Mouse (Mus musculus): Measurements from ENCODE around the gene Pxk. TPM values are rescaled to one million over a fixed set of nuclear protein-coding genes. Genes with fewer than 3 reads are reported as not detected.

Gene Pxk
- 10 to 100 TPM; 11.4 to 14.9 (median 12.6) TPM for total RNA-seq (2022)

DNA sequence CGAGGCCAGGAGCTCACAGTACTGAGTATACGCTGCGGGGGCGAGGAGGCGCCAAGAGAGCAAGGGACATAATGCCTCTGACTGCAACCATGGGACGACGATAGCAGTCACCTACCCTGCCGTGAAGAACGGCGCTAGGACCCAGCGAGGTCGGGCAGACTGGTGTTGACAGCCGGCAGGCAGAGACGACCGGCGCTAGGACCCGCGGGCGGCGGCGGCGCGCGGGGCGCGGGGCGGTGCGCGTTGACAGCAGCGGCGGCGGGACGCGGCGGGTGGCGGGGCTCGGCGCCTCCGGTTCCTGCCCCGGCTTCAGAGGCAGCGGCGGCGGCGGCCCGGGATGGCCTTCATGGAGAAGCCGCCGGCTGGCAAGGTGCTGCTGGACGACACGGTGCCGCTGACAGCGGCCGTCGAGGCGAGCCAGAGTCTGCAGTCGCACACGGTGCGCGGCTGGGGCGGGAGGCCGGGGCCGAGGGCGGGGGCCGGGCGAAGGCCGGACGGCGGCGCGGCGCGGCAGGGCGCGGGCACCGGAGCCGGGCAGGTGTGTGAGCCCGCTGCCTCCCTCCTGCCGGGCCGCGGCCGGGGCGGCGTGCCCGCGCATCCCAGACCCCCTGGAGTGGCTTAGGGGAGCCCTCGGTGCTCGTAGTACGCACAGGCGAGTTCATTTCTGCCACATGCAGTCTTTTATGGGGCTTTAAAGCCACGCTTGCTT is at the start of gene Pxk:
Gene Pxk (plus strand): TSS at position 234 of the 709 bp plus-strand sequence.
- DNase-seq (ENCODE audit: low spot score in 2 of 2), result peak; percentile 81 to 85

DNA sequence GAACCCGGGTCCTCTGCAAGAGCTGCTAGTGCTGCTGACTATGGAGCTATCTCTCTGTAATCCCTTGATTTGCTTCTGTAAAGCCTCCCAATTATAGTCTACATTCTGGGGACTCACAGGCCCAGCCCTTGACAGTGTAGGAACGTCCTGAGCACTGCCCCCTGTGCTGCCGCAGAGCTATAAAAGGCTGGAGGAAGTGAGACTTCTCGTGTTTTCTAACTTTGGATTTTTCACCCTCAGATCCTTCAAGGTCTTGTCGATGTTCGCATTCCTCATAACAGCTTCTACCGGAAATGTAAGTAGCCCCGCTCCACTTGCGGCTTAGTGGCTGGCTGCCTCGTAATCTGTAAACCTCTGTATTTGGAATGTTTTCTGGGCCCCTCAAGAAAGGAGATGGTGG is 48.7 kb upstream of the Pxk start:
- DNase-seq (ENCODE audit: low spot score in 2 of 2), result no peak

DNA sequence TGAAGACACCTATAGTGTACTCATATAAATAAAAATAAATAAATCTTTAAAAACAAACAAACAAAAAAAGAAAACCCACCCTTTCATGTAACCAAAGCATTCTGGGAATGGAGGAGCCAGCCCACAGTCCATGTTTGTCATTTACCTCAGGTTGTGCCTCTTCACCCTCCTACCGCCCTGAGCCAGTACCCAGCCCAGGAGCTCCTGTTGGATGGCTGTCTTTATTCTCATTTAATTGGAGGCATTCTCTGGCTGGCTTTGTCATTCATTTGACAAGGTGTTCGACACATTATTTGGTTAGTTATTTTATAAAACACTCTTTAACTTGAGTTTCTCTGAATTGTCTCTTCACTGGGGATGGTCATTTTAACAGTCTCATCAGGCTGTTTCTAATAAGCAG is 46.1 kb upstream of the Pxk start:
- DNase-seq (ENCODE audit: low spot score in 2 of 2), result no peak

DNA sequence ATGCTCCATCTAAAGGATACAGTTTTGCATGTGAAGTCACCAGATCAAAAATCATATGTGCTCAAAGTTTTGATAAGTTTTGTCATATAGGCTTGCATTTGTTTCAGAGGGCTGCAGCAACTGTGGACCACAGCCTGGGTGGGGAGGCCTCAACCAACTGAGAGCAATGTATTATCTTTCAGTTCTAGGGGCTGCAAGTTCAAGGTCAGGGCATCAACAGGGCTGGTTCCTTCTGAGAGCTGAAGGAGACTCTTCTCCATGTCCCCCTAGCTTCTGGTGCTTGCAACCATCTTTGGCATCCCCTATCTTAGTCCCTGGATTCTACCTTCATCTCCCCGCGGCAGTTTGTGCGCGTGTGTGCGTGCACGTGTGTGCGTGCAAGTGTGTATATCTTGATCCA is 45.4 kb upstream of the Pxk start:
- DNase-seq (ENCODE audit: low spot score in 2 of 2), result no peak

DNA sequence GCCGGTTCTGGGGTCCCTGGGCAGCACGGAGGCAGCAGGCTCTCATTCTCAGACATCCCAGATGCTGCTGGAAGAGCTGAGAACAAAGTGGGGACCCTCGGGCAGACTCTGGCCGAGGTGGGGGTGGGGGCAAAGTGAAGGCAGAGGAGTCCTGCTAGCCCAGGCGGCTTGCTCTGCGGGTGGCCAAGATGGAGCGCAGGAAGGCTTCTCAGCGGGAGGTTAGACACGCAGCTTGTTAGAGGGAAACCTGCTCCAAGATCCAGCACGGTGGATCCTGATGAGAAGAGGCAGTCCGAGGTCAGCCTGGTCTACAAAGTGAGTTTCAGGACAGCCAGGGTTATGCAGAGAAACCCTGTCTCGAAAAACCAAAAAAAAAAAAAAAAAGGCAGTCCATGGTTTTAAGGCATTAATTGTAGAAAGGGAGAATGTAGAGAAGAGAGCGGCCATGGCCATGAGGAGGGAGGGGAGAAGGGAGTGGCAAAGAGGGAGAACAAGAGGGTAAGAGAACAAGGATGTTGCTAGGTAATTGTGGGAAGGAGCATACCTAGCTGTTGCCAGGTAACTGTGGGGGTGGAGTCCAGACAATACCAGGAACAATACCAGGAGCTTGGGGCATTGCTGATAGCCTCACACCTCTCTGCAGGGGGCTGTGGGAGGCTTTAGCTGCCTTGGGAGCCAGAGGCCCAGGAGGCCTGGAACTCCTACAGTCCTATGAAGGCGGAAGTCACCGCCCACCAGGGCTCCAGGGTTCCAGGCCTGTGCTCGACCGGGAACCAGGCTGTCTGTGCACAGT is 43.5 kb upstream of the Pxk start:
- DNase-seq (ENCODE audit: low spot score in 2 of 2), result no peak

DNA sequence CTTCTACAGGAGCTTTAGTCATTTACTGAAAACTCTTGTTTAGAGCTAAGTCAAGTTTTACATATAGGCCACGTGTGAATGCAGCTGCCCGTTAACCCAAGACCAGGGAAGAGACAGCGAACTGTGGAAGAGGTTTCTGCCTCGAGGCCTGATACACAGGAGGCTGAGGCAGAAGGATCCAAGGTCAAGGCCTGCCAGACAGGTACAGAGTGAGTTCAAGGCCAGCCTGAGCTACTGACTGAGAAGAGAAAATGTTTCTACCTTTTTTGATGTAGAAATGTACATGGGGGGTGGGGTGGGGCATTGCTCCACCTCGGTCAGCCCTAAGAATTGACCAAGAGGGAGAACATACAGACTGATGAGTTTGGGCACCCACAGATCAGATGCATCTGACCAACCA is 41.9 kb upstream of the Pxk start:
- no peak for DNase-seq (ENCODE audit: low spot score in 2 of 2)

DNA sequence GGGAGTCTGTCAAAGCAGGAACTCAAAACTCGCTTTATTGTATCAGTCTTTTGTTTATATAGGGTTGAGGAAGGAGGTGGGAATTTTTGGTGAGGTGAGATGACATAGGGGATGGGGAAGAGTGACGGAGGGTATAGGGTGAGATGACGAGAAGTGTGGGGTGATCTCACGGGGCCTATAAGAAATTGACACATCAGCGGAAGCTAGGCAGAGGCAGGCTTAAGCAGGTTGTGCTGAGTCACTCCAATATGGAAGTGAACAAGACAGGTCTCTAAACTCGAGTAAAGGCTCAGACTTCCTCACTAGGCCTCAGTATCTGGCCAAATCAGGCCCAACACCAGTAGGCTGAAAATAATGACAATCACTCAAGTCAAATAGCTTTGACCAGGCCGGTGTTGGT is 38.1 kb upstream of the Pxk start:
- no peak for DNase-seq (ENCODE audit: low spot score in 2 of 2)

DNA sequence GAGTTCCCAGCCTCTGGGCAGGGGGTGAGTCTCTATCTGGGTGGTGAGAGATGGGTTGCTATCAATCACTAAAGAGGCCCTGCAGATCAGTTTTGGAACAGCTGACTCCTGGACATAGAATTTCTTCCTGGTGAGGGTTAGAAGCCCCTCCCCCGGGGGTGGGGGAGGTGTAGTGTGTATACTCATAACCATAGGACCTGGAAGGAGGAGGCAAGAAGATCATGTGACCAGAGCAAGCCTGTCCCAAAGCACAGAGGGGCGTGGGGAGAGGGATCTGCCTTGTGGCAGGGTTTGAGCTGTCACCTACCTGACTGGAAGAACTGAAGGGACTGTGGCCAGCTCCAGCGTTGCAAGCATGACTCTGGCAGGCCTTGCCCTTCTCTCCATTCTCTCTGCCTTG is 35.9 kb upstream of the Pxk start:
- no peak for DNase-seq (ENCODE audit: low spot score in 2 of 2)

DNA sequence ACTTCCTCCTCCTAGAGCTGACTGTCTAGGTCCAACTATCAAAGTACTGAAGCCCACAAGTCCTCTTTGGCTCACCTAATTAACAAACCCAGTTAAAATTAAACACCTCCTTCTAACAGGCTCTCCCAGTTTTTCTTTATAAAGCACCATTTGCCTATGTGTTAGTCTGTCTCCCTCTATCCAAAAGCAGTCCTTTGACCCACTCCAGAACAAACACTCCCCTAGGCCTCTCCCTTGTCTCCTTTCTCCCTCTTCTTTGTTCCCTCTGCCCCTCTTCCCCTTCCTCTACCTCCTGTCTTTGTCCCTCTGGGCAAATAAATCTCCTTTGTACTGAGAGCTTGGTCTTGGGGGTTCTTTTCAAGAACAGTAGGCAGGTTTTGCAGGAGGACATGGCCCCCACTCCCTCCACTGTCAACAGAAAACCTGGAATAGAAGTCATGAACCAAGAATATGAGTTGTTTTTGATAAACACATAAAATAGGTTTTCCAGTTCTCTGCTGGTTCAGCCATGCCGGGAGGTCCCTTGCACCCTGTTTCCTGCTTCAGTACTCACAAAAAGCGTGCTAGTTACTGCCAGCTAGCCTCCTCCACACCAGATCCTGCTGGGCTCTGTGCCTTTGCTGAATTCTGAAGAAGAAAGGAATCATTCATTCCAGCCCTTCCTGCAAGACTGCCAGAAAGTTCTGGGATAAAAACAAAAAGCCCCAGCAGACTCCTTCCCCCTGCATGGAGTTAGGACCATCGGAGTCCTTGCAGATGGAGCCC is 35.3 kb upstream of the Pxk start:
- DNase-seq (ENCODE audit: low spot score in 2 of 2), result no peak

DNA sequence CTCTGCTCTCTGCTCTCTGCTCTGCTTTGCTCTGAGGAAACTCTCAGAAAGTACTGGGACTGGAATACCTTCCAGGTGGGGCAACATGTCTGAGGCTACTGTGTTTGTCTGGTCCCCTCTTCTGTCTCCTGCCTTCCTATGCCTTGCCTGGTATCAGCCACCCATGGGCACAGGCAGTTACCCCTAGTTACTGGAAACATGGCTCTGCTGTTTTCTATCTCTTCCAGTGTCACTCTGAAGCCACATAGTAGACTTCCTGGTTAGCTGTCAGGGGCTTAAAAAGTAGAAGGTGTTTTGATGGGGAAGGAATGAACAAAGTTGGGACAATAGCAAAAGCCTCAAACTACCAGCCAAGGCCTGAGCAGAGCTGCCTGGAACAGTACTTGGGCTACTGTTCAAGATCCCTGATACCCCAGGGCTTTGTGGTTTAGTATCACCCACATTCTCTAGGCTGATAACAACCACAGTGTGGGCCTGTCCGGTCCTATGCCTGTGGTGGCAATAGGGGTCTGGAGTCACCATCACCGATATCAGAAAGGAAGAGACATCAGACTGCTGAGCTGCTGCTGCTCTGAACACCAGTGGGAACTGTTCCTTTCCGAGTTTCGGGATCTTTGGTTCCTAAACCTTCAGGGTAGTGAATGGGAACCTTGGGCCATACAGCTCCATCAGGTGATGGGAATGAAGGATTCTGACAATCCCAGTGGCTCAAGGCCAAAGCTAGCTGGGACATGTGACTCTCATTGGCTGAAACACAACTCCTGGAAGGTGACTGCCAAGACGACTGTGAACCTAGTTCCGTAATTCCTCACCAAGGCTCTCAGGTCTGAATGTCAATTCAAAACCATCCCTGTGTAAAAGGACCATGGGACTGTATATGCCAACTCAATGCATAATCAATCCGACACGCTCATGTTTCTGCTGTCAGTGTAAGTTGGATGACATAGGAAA is 33.9 kb upstream of the Pxk start:
- no peak for DNase-seq (ENCODE audit: low spot score in 2 of 2)

DNA sequence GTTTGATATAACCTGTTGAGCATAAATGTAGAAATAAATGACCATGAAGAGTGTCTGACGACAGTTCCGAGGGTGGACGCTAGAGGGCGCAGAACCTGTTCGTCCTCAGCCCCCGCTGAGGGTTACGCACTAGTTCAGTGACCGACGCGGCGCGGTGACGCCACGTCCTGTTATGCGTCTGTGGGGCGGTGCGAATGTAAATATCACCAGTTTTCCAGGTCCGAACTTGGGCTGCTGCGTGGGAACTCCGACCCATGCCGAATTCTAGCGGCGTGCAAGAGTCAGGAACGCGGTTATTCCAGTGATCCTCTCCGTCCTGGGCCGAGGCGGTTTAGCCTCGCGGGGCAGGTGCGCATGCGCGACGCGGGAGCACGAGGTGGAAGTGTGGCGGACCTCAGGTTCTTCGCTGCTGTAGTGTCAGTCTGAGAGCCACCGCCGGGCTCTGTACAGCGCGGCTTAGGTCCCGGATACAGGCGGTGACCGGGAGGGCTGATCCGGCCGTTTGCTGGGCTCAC is 17.8 kb upstream of the Pxk start, which contains the start of gene Rpp14:
Gene Rpp14 (plus strand): TSS at position 203 of the 515 bp plus-strand sequence.
- peak; percentile 89 to 91 for DNase-seq (ENCODE audit: low spot score in 2 of 2)

DNA sequence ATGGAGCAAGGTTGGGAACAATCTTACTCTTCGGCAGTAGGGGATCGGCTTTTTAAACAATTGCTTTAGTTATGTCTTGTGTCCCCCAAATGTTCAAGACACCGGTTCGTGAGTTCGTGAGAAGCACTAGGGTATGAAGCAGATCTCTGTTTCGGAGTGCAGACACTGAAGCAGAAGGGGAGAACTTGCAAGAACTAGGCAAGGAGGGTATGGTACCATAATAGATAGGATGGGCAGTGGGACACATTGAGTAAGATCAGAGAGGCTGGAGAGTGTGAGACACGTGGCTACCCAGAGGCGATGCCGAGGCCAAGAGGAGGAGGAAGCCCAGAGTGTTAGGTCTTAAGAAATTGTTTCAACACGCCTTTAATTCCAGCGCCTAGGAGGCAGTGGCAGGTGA is 17.3 kb upstream of the Pxk start:
- no peak for DNase-seq (ENCODE audit: low spot score in 2 of 2)

DNA sequence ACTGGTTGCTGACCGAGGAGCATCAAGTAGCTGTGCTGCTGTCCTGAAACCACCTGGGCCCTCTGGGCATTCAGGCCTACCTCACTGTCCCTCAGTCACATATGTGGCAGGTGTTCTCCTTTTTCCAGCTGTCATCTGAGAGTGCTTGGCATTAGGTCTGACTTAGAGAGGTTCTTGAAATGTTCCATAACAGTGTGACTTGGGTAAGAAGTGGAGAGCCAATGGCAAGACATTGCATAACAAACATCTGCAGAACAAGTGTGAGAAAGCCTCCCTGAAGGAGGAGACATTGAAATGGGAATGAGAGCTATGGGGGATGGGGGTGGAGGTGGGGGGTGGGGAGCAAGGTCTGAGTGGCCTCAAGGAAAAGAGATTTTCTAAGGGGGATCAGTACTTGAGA is 15.1 kb upstream of the Pxk start:
- no peak for DNase-seq (ENCODE audit: low spot score in 2 of 2)

DNA sequence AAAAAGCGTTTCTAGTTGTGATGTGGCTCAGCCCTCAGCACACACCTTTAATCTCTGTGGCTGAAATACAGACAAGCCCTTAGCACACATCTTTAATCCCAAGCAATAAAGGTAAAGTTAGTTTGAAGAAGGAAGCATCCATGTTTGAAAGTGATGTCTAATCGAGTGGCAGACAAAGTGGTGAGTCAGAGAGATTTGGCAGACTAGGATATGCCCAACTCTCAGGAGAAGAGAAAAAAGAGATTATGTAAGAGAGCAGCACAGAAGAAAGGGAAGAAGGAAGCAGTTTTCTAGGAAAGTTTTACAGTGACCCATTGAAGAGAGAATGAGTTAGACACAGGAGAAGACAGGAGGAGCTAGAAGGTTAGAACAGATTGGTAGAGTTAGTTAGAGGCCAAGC is 9.0 kb upstream of the Pxk start:
- DNase-seq (ENCODE audit: low spot score in 2 of 2), result no peak

DNA sequence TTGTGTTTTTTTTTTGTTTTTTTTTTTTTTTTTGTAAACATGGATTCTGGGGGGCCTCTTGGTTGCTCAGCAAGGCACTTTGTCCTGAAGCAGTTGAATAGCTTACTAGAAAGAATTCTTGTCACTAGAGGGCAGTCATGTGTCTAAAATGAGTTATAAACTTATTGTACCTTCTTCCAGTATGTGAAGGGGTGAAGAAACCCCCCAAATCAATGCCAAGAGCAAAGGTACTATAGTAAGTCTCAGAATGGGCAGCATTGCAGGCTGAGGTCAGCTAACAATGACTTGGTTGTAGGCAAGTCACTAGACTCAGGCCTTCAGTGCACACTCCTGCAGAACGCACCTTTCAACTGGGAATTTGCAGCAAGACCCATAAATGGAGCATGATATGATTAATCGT is 5.4 kb upstream of the Pxk start:
- DNase-seq (ENCODE audit: low spot score in 2 of 2), result no peak

DNA sequence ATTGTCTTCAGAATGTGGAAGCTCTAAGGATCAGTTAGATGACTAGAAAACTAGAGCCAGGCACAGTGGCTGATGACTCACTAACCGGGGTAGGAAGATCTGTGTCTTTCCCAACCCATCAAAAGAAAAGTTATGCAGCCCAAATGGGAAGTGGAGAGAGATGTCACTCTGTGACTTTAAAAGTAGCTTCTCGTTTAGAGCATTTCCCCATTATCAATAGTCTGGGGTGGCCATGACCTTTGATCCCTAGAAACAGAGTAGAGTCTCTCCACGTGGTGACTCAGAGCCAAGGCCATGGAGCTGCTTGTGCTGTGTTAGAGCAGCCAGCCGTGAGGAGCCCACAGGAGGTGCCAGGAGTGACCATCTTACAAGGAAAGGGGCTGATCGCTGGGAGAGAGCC is 4.6 kb upstream of the Pxk start:
- DNase-seq (ENCODE audit: low spot score in 2 of 2), result no peak

DNA sequence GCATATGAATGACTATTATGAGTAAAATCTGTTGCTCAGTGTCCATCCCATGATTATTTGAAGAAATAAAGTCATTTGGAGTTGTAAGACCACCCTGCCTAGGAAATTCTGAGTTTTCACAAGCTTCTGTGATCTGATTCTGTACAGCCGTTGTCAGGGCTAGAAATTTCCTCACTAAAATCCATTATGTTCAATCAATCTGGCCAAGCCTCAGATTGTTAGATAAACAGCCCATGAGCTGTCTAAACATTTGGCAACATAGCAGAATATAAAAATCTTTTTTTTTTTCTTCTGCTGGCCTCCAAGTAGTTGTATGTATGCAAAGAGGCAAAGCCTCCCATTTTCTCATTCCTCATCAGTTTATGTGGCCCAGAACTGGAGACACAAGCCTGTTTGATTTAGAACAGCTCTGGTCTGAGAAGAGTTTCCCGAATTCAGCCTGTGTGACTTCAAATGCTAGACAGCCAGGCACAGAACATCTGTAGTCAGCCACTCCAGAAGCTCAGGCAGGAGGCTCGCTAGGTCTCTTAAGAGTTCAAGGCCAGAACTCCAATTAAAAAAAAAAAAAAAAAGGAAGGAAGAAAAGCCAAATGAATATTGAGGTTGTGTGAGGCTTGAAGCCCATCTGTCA is 3.0 kb upstream of the Pxk start:
- DNase-seq (ENCODE audit: low spot score in 2 of 2), result no peak

DNA sequence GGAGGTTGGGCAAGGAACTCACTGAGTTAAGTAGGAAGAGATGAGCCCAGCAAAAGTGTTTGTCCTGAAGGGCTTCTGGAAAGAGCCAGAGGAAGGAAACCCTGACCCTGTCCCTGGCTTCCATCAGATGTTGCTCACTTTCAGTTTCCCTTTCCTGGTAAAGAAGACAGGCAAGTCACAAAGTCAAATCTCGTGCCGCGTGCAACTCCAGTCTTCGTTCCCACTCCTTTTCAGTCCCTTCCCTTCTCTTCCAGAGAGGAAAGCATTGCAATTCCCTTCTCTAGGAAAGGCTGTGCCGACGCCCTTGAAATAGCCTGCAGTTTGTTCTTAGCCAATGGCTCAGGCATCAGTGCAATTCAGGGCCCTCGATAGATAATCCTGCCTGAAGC is 2.5 kb upstream of the Pxk start:
- no peak for DNase-seq (ENCODE audit: low spot score in 2 of 2)

DNA sequence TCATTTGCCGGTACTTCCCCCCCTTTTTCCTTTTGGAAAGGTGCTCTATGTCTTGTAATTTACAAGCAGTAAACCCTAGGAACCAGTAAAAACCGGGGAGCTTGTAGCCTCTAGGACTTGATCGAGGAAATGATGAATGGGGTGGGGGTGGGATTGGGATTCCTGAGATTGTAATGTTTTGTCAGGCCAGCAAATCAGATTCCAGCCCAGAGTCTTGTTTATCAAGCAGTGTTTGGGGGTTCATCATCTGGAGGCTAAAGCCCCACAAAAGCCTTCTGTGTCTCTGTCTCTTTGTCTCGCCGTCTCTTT is 630 bp downstream of the Pxk start:
- DNase-seq (ENCODE audit: low spot score in 2 of 2), result no peak

DNA sequence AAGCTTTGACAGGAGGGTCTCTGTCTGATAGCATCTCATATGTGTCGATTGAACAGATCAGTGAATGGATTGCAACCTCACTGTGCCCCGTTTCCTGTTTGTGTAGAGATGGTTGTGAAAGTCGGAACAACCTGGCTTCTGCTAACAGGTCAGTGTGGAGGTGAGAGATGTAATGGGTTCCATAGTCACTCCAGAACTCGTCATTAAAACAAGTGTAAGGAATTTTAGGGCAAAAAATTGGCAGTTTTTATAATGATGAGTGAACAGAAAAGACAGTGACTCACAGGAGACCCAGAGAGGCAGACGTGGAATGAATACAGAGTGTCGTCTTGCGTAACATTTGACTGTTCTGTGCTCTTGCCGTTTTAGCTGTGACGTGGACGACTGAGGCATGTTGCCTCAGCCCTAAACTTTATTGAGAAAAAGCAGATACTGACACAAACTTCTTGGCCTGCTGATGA is 1.6 kb downstream of the Pxk start:
- DNase-seq (ENCODE audit: low spot score in 2 of 2), result no peak

DNA sequence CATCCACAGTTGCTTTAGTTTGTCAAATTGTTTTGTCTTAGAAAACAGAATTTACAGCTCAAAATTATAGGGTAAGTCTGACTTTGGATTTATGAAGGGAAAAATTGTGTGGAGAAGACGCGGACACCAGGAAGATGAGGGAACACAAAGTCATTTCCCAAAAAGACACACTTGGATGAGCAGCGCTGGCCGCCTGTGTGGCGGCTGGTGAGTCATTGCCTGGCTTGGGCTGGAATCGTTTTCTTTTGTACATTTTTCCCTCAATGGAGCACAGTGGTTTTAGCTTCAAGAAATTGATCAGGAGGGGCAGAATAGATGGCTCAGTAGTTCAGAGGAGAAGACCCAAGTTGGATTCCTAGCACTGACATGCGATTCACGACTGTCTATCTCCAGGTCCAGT is 3.9 kb downstream of the Pxk start:
- no peak for DNase-seq (ENCODE audit: low spot score in 2 of 2)

Data from gastrocnemius, adult 8-10 months (tissue).